Mouse (Mus musculus) NIH3T3 (cell line): ENCODE data around the gene Tgfbr3.

Experiments
- DNase-seq: peaks from one replicate; pipeline ENCODE4 v3.0.0-alpha.2; 2012; ENCODE audit warnings: low read depth

Gene Tgfbr3

GRCm38 (mm10) chr5:107146111-107146616, 143.3 kb downstream of the Tgfbr3 start:
- no peak for DNase-seq

GRCm38 (mm10) chr5:107145125-107145524, 144.3 kb downstream of the Tgfbr3 start:
- DNase-seq: no peak

GRCm38 (mm10) chr5:107144263-107144843, 145.1 kb downstream of the Tgfbr3 start:
- DNase-seq: no peak

GRCm38 (mm10) chr5:107143406-107143805, 146.0 kb downstream of the Tgfbr3 start:
- no peak for DNase-seq

GRCm38 (mm10) chr5:107142791-107143190, 146.6 kb downstream of the Tgfbr3 start:
- DNase-seq: no peak

- no peak for DNase-seq
These were observed 148.1 kb downstream of the Tgfbr3 start for GRCm38 (mm10) chr5:107141375-107141774.

- no peak for DNase-seq
These were observed 149.4 kb downstream of the Tgfbr3 start for GRCm38 (mm10) chr5:107139800-107140651.

- DNase-seq: no peak
These were observed 156.1 kb downstream of the Tgfbr3 start for GRCm38 (mm10) chr5:107133336-107133735.

- DNase-seq: no peak
These were observed 157.2 kb downstream of the Tgfbr3 start for GRCm38 (mm10) chr5:107132231-107132630.

- DNase-seq: no peak
These were observed 160.1 kb downstream of the Tgfbr3 start for GRCm38 (mm10) chr5:107129304-107129703.

GRCm38 (mm10) chr5:107126561-107126960, 162.9 kb downstream of the Tgfbr3 start:
- DNase-seq: peak; percentile 49

- DNase-seq: peak; percentile 82
These were observed 164.3 kb downstream of the Tgfbr3 start for GRCm38 (mm10) chr5:107125131-107125530.

GRCm38 (mm10) chr5:107124531-107124930, 164.9 kb downstream of the Tgfbr3 start:
- DNase-seq: peak; percentile 97

GRCm38 (mm10) chr5:107122622-107123021, 166.8 kb downstream of the Tgfbr3 start:
- DNase-seq: peak; percentile 41

GRCm38 (mm10) chr5:107121086-107121485, 168.3 kb downstream of the Tgfbr3 start:
- peak; percentile 33 for DNase-seq

- DNase-seq: peak; percentile 56
These were observed 168.8 kb downstream of the Tgfbr3 start for GRCm38 (mm10) chr5:107120624-107121023.

- peak; percentile 61 for DNase-seq
These were observed 169.5 kb downstream of the Tgfbr3 start for GRCm38 (mm10) chr5:107119896-107120295.

GRCm38 (mm10) chr5:107116821-107117220, 172.6 kb downstream of the Tgfbr3 start:
- peak; percentile 90 for DNase-seq

- no peak for DNase-seq
These were observed 176.7 kb downstream of the Tgfbr3 start for GRCm38 (mm10) chr5:107112656-107113275.

- peak; percentile 54 for DNase-seq
These were observed 177.6 kb downstream of the Tgfbr3 start for GRCm38 (mm10) chr5:107111802-107112201.

GRCm38 (mm10) chr5:107110880-107111520, 178.4 kb downstream of the Tgfbr3 start:
- peak; percentile 87 for DNase-seq
